Mouse (Mus musculus) kidney, postnatal 0 days (tissue): ENCODE data around the gene Smoc1. TPM values are rescaled to one million over a fixed set of nuclear protein-coding genes. Genes with fewer than 3 reads are reported as not detected.

Source experiments
- ATAC-seq: fragments of 200-750 bp; cut with Nextera tagmentation; replicated peaks from 2 replicates; pipeline ENCODE4 v1.8.0; 2017; ENCODE audit warnings: low read depth, moderate number of reproducible peaks, moderate TSS enrichment, moderate library complexity; ENCODE audit not compliant: low FRiP score
- DNase-seq: peaks from one replicate; pipeline ENCODE4 v3.0.0-alpha.2; 2016; ENCODE audit warnings: low spot score
- H3K27ac ChIP-seq: fragments of 300-500 bp; sonication (generic); 2 replicates; pipeline ENCODE4 v1.5.1; 2014; ENCODE audit warnings: mild to moderate bottlenecking
- H3K27me3 ChIP-seq: fragments of 300-500 bp; sonication (generic); 2 replicates; pipeline ENCODE4 v1.6.1; 2014; ENCODE audit warnings: low read length, mixed read lengths; ENCODE audit not compliant: insufficient read depth
- H3K36me3 ChIP-seq: fragments of 300-500 bp; sonication (generic); 2 replicates; pipeline ENCODE4 v1.6.1; 2014; ENCODE audit warnings: low read length, mixed read lengths; ENCODE audit not compliant: insufficient read depth
- H3K4me1 ChIP-seq: fragments of 300-500 bp; sonication (generic); replicated peaks from 2 replicates; pipeline ENCODE4 v1.6.1; 2014; ENCODE audit warnings: antibody characterized with exemption, low read length, mixed read lengths; ENCODE audit not compliant: insufficient read depth
- H3K4me2 ChIP-seq: fragments of 300-500 bp; sonication (generic); 2 replicates; pipeline ENCODE4 v1.6.1; 2014; ENCODE audit warnings: mild to moderate bottlenecking, low read length, moderate library complexity, mixed read lengths
- H3K4me3 ChIP-seq: fragments of 300-500 bp; sonication (generic); replicated peaks from 2 replicates; pipeline ENCODE4 v1.5.1; 2014; ENCODE audit warnings: low read depth, low read length
- H3K9ac ChIP-seq: fragments of 300-500 bp; sonication (generic); 2 replicates; pipeline ENCODE4 v1.6.1; 2014; ENCODE audit warnings: low read depth, low read length
- H3K9me3 ChIP-seq: fragments of 300-500 bp; sonication (generic); replicated peaks from 2 replicates; pipeline ENCODE4 v1.6.1; 2016; ENCODE audit warnings: low read length, inconsistent platforms, mixed read lengths
- CTCF ChIP-seq: IDR thresholded peaks from 2 replicates; pipeline ENCODE4 v1.5.1; 2016; ENCODE audit warnings: antibody characterized with exemption, low read depth, mild to moderate bottlenecking, moderate library complexity
- WGBS: fragments of 180-500 bp; shearing (Covaris S2); extraction: QIAGEN DNeasy Blood & Tissue Kit; methylation state at CpG from one replicate; pipeline ENCODE4 v1.1.7; 2014; 5-methylcytosine and 5-hydroxymethylcytosine counted together
- polyA plus RNA-seq: library from polyadenylated mRNA; unstranded; fragments of >200 nt; fragmentation: Nextera tagmentation; extraction: Ambion mirVana; gene quantifications from 2 replicates; pipeline ENCODE4 v1.2.1, GENCODE M21; 2015

Gene Smoc1
- polyA plus RNA-seq, result 0.57 and 0.72 TPM in 2 replicates

GRCm38 (mm10) chr12:81026277-81026994 is at the start of gene Smoc1:
Smoc1 (plus strand) TSS chr12:81026808.
- H3K4me3 ChIP-seq, result peak within 1 kb of the TSS; percentile 34
- WGBS, result 4% methylated on average over 40 of the region's 42 CpGs
- peak within 1 kb of the TSS; percentile 73 for H3K4me2 ChIP-seq
- TF ChIP-seq CTCF, result no peak
- no peaks in the 10 kb centered on the region; the same call in 1 of the 2 replicates for H3K4me1 ChIP-seq
- no peaks in the 10 kb centered on the region for H3K9me3 ChIP-seq
- H3K27ac ChIP-seq, result no peak within 1 kb of the TSS
- no peak within 1 kb of the TSS for H3K9ac ChIP-seq
- ATAC-seq, result peak; percentile 52
- no peaks in the 10 kb centered on the region for H3K36me3 ChIP-seq
- H3K27me3 ChIP-seq, result peaks cover 49% of the 10 kb centered on the region
- peak; percentile 24 for DNase-seq

GRCm38 (mm10) chr12:80982326-80982725 is 44.3 kb upstream of the Smoc1 start:
- no peak overlapping the region for H3K4me3 ChIP-seq
- H3K4me1 ChIP-seq, result no peaks in the 10 kb centered on the region
- no peaks in the 10 kb centered on the region for H3K9me3 ChIP-seq
- H3K4me2 ChIP-seq, result no peak overlapping the region
- ATAC-seq, result no peak
- H3K27ac ChIP-seq, result no peak overlapping the region
- WGBS, result 2% methylated on average over 7 of the region's 7 CpGs
- TF ChIP-seq CTCF, result peak; percentile 99
- no peaks in the 10 kb centered on the region for H3K27me3 ChIP-seq
- H3K9ac ChIP-seq, result no peak overlapping the region
- no peaks in the 10 kb centered on the region for H3K36me3 ChIP-seq
- peak; percentile 71 for DNase-seq

GRCm38 (mm10) chr12:80983695-80984094 is 42.9 kb upstream of the Smoc1 start:
- no peak overlapping the region for H3K27ac ChIP-seq
- no peak overlapping the region for H3K4me2 ChIP-seq
- no peak overlapping the region for H3K9ac ChIP-seq
- ATAC-seq (no peak), DNase-seq (no peak)
- no peak overlapping the region for H3K4me3 ChIP-seq
- no peak for TF ChIP-seq CTCF
- H3K27me3 ChIP-seq, result no peaks in the 10 kb centered on the region
- H3K36me3 ChIP-seq, result no peaks in the 10 kb centered on the region
- no peaks in the 10 kb centered on the region for H3K9me3 ChIP-seq
- no peaks in the 10 kb centered on the region for H3K4me1 ChIP-seq
- 65% methylated on average over 9 of the region's 9 CpGs for WGBS

GRCm38 (mm10) chr12:80986628-80987027 is 40.0 kb upstream of the Smoc1 start:
- Histone ChIP-seq H3K9me3 (no peaks in the 10 kb centered on the region), H3K4me2 (no peak overlapping the region), H3K4me1 (no peaks in the 10 kb centered on the region), H3K27ac (no peak overlapping the region), H3K4me3 (no peak overlapping the region), H3K36me3 (no peaks in the 10 kb centered on the region), H3K27me3 (no peaks in the 10 kb centered on the region), H3K9ac (no peak overlapping the region)
- DNase-seq, result no peak
- no peak for ATAC-seq
- no peak for TF ChIP-seq CTCF
- WGBS, result 82% methylated on average over 4 of the region's 4 CpGs

GRCm38 (mm10) chr12:80988286-80988685 is 38.3 kb upstream of the Smoc1 start:
- H3K27ac ChIP-seq, result no peak overlapping the region
- WGBS, result 91% methylated on average over 3 of the region's 3 CpGs
- no peaks in the 10 kb centered on the region for H3K27me3 ChIP-seq
- no peak for DNase-seq
- no peak for TF ChIP-seq CTCF
- H3K9me3 ChIP-seq, result no peaks in the 10 kb centered on the region
- no peak overlapping the region for H3K4me3 ChIP-seq
- no peaks in the 10 kb centered on the region for H3K36me3 ChIP-seq
- ATAC-seq, result no peak
- no peak overlapping the region for H3K4me2 ChIP-seq
- no peak overlapping the region for H3K9ac ChIP-seq
- H3K4me1 ChIP-seq, result no peaks in the 10 kb centered on the region

GRCm38 (mm10) chr12:80990901-80991445 is 35.6 kb upstream of the Smoc1 start:
- no peaks in the 10 kb centered on the region for H3K4me1 ChIP-seq
- no peak for TF ChIP-seq CTCF
- no peak overlapping the region for H3K9ac ChIP-seq
- ATAC-seq (no peak), DNase-seq (no peak)
- H3K4me3 ChIP-seq, result no peak overlapping the region
- H3K36me3 ChIP-seq, result no peaks in the 10 kb centered on the region
- no peaks in the 10 kb centered on the region for H3K9me3 ChIP-seq
- H3K27ac ChIP-seq, result no peak overlapping the region
- H3K4me2 ChIP-seq, result no peak overlapping the region
- 80% methylated on average over 13 of the region's 13 CpGs for WGBS
- no peaks in the 10 kb centered on the region for H3K27me3 ChIP-seq

- H3K36me3 ChIP-seq, result no peaks in the 10 kb centered on the region
- H3K4me3 ChIP-seq, result no peak overlapping the region
- ATAC-seq (no peak), DNase-seq (no peak)
- no peaks in the 10 kb centered on the region for H3K27me3 ChIP-seq
- H3K4me1 ChIP-seq, result no peaks in the 10 kb centered on the region
- H3K9me3 ChIP-seq, result no peaks in the 10 kb centered on the region
- H3K9ac ChIP-seq, result no peak overlapping the region
- H3K4me2 ChIP-seq, result no peak overlapping the region
- no peak for TF ChIP-seq CTCF
- no peak overlapping the region for H3K27ac ChIP-seq
- WGBS, result 71% methylated on average over 10 of the region's 10 CpGs
Measured at GRCm38 (mm10) chr12:80991806-80992205, 34.8 kb upstream of the Smoc1 start.
